Mouse (Mus musculus): ENCODE data around the gene Ifi202b.
"Not testable (repeated sequence)": the region's sequence is repeated elsewhere in the genome, so short reads cannot be mapped to it uniquely, and the experiment has no call there.

DNA sequence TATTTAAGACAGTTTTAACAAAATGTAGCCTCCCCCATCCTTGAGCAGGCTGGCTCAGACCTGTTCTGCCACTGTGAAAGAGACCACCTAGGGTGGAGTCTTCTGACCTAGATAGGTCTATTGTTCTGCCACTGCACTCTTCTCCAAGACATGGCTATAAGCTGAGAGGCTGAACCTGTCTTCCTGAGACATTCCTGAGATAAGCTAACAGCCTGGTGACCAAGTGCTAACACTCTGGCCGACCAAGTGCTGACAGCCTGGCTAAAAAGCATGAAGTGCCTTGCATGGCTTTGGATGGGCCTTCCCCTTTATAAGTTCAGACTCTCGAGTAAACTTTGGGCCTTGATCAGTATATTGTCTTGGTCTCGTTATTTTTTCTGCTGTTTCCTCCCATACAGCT lies 1.5 kb downstream of the Ifi202b start:
- not testable (repeated sequence) for TF ChIP-seq EP300, CTCF (IDR thresholded peaks at IDR 0.05; ENCODE audit: low read depth)

All from liver, postnatal 0 days (tissue).